Mouse (Mus musculus): ENCODE data around the gene Sfxn5.
A peak's percentile ranks its signal among the peaks of the same experiment; 100 is the strongest.

- TF ChIP-seq POLR2A (IDR thresholded peaks at IDR 0.05; ENCODE audit: insufficient read depth, low read depth, low read length) (no peak), CTCF (IDR thresholded peaks at IDR 0.05) (peak; percentile 83), EP300 (IDR thresholded peaks at IDR 0.05; ENCODE audit: insufficient read depth, low read depth, low read length) (no peak)
Measured at GRCm38 (mm10) chr6:85239044-85239489, 94.2 kb downstream of the Sfxn5 start.

Measured in heart, adult 2 months (tissue).